Mouse (Mus musculus): ENCODE data around the gene 1600002K03Rik.
"Not testable (repeated sequence)": the region's sequence is repeated elsewhere in the genome, so short reads cannot be mapped to it uniquely, and the experiment has no call there.

Gene 1600002K03Rik

DNA sequence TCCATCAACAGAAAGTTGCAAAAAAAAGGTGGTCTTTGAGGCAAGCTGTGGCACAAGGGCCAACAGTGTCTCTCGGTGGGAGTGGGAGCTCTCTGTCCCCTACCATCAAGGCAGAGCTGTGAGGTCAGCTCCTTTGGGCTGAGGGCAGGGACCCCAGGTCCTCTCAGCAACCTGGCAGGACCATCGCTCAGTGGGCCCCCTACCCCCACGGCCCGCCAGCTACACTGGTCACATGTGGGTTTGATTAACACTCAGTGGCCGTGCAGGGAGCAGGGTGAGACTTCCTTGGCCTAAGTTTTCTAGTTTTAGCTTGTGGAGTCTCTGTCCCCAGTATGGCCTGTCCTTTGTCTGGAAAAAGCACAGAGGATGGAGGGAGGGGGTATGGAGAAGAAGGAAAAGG lies 8.1 kb downstream of the 1600002K03Rik start:
- DNase-seq (ENCODE audit: extremely low spot score, low read depth, low spot score), result no peak

DNA sequence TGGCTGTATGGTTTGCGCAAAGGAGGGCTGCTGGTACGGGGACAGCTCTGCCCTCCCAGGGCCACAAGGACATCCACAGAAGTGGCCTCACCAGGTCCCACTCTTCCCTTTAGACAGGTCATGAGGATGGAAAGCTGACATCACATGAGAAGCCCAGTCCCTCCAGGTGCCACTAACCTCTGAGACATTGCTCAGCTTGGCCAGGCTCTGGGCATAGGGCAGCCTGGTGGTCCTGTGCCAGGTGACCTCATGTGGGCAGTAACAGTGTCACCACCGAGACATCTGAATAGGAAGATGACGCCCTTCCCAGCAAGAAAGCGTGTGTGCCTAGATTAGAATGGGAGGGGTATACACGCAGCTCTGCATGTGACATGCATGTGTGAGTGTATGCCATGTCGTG lies 9.8 kb downstream of the 1600002K03Rik start:
- DNase-seq (ENCODE audit: extremely low spot score, low read depth, low spot score), result no peak

DNA sequence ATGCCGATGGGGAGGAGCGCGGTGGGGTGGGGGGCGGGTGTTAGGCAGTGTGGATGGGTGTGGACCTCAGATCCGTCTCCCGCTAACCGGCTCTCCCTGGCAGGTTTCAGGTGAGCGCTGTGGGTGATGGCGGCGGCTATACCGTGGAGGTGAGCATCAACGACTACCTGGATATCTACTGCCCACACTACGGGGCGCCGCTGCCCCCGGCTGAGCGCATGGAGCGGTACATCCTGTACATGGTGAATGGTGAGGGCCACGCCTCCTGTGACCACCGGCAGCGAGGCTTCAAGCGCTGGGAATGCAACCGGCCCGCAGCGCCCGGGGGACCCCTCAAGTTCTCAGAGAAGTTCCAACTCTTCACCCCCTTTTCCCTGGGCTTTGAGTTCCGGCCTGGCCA lies 13.9 kb downstream of the 1600002K03Rik start:
- DNase-seq (ENCODE audit: extremely low spot score, low read depth, low spot score), result no peak

DNA sequence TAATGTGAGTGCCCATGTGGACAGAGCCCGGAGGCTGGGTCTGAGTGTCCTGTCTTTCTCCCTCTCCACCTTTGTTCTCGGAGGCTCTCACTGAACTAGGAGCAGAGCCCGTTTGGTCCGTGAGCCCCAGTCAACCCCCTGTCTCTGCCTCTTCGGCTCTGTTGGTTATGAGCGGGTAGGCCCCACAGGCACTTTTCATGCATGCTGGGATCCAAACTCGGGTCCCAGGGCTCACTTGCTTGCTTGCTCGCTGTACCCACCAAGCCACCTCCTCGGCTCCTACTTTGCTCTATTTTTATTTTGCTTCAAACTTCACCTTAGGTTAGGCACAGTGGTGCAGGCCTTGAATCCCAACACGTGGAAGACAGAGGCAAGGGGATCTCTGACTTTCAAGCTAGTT lies 15.0 kb downstream of the 1600002K03Rik start:
- no peak for DNase-seq (ENCODE audit: extremely low spot score, low read depth, low spot score)

DNA sequence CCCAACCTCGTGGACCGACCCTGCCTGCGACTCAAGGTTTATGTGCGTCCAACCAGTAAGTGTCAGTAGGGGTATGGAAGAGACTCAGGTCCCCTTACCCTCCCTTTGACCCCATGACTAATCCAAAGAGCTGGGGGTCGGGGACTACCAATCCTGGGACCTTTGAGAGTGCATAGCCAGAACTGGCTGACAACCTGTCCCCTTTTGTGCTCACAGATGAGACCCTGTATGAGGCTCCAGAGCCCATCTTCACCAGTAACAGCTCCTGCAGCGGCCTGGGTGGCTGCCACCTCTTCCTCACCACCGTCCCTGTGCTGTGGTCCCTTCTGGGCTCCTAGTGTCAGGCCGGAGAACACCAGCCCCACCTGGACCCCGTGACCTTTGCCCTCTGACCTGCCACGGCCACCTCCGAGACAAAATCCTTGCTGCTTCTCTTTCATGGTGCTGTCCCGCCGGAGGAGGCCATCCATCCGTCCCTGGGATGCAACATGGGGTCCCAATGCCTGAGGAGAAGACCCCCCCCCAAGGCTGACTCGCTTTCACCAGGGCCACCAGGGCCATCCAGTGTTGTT lies 15.8 kb downstream of the 1600002K03Rik start:
- DNase-seq (ENCODE audit: extremely low spot score, low read depth, low spot score), result no peak

DNA sequence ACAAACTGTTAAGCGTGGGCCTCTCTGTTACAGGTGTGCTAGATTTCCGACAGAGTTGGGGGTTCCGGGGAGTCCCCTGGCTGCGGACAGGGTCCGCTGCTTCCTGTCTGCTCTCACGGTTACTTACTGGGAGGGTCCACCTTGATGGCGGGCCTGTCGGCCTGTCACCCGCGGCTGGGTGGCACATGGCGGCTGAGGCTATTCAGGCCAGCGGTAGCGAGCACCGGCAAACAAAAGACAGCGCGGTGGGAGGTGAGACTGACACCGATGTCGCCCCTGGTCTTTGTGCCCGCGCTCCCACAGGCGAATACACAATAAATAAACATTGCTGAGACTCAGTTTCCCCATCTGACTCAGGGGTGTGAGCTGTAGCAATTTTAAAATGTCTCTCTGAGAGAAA lies 17.3 kb downstream of the 1600002K03Rik start:
- DNase-seq (ENCODE audit: extremely low spot score, low read depth, low spot score), result no peak

DNA sequence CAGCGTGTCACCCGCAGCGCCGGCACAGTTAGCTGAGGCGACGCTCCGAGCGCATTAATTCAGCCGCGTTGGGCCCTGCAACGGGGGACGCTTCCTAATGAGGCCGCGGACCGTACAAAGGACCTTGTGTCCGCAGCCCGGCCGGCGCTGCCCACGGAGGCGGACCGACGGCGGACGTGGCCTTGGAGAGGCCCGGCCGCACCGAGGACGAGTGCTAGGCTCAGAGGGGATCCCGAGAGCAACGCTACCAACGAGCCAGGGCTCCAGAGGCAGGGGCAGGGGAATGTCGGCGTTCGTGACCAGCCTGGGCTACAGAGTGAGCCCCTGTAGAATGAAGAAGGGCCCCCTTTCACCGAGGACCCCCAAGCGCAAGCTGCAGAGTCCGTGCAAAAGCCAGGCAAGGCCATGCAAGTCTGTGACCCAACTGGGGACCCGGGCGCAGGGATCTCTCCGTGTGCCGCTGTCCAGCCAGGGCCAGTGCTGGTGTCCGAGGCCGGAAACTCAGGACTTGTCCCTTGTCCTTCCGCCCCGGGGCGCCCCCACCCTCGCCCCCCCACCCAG lies 17.8 kb downstream of the 1600002K03Rik start:
- no peak for DNase-seq (ENCODE audit: extremely low spot score, low read depth, low spot score)

DNA sequence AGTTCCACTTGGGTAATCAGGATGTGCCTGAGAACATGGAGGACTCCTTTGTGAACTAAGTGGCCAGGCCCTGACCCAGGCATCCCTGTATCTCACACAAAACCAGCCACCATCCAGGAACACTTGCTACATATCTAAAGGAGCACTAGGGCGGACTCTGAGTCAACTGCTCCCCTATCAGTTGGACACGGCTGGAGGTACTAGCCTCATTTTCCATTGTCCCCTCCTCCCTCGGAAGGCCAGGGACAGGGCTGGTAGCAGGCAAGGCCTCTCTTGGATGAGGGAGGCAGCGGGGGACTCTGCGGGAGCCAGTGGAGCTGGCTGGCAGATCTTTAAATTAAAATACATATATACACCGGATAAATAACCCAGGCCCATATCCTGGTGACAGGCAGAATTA lies 21.2 kb downstream of the 1600002K03Rik start:
- DNase-seq (ENCODE audit: extremely low spot score, low read depth, low spot score), result no peak

DNA sequence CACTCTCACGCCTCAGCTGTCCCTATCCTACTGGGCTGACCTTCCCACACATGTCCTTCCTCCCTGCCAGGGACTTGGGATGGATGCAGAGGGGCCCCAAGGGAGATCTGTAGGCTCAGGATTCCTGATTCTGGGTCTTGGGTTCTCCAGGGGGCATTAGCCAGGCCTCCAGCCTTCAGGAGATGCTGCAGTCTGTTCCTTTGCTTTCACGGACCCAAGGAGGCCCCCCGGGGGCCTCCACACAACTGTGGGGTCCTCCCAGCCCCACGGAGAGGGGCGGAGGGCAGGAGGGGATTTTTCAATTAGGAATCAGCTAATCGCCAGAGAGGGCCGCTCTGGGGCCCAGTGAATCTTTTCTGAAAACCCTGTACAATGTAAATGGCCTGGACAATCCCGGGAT lies 21.7 kb downstream of the 1600002K03Rik start:
- no peak for DNase-seq (ENCODE audit: extremely low spot score, low read depth, low spot score)

DNA sequence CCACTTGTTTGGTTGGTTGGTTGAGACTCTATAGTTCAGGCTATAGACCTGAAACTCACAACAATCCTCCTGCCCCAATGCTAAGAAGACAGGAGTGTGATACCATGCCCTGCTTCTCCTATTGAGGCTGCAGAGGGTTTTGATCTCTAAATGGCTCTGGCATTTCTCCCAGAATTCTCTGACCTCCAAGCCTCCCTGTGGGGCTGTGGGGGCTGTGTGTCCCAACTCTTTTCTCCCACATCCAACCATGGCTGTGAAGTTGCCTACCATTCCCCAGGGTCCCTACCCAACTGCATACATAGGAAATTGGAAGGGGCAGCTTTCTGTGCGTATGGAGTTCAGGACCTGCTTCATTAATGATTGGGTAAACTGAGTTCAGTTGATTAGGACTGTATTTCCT lies 23.4 kb downstream of the 1600002K03Rik start:
- no peak for DNase-seq (ENCODE audit: extremely low spot score, low read depth, low spot score)

DNA sequence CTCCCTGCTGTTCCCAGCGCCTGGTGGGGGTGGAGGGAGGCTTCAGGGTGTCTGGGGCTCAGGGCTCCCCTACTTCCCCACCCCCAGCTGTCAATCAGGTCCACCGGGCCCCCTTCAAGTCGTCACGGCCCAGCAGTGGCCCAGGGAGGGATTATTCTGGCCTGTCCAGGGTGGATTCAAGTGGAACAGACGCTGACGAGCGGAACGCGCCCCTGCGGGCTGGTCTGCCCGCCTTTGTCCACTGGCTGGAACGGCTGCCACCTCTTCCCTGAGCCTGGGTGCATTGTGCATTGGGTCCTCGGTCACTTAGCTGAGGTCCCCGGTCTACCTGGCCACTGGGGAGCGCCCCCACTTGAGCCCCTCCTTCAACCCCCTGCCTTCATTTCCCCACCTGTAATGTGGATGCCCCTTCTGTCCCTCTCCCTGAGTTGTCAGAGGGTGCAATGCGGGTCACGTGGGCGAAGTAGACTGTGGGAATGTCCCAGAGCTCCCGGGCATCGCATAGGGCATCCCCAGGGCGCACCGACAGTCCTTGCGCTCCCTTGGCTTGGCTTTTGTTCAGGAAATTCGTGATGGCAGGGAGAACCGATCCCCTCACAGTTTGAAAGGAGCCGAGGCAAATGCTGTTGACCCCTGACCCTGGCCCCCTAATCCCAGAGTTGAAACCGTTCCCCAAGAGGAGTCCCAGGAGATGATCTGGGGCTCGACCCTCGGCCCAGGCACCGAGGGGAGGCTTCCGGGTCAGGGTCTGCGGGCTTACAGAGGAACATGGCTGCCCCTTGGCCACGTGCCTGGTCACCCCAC lies 24.2 kb downstream of the 1600002K03Rik start:
- DNase-seq (ENCODE audit: extremely low spot score, low read depth, low spot score), result no peak

DNA sequence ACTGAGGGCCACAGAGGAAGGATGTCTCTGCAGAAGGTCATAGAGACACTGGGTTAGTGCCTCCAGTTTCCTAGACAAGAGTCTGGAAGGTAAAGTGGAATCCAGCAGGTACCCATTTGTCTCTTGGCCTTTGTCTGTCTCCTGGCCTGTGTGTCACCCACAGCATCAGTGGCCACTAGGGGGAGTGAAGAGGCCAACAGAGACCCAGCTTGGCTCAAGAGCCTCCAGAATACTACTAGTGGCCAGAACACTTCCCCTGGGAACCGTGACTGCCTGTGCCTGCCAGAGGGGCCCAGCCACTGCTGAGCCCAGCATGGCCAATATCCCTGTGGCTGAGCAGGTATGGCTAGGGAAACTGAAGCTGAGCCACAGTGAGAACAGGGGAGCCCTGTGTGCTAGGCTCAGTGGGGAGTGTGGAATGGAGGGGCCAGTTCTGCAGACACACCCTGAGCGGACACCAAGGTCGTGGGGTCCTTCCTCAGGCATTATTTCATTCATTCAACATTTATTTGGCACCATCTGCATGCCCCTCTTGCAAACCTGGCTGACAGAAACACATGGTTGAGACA lies 26.8 kb downstream of the 1600002K03Rik start:
- DNase-seq (ENCODE audit: extremely low spot score, low read depth, low spot score), result peak; percentile 71

DNA sequence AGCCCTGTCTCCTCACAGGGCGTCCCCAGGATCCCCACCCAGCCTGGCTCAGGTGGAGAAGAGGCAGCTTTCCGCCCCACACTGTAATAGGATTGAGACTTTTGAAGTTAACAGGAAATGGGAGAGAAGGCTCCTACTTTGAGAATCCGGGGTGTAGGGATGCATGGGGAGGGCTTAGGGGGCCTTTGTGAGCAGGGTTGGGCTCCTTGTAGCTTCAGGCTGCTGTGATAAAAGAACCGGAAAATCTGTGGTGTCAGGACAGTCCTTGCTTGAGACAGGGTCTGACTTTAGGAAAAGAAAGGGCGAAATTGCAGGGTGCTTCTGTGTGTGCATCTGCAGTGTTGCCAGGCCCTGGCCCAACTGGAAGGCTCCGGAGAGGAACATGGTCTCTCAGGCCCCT lies 27.7 kb downstream of the 1600002K03Rik start:
- no peak for DNase-seq (ENCODE audit: extremely low spot score, low read depth, low spot score)

DNA sequence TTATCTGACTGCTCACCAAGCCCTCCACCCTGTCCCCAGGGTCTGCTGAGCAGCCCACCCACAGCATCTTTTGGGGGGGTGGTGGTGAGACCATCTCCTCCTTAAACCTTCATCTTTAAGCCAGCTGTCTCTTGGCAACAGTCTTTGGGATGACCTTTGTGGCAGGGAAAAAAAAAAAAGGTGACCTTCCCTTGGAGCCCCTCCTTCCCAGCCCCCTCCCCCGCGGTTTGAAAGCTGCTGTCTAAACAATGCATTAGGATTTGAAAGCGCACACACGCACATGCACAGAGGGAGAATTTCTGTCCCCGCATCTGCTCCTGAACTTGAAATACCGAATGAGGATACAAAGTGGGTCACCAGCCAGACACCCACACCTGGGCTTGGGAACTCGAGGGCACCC lies 31.3 kb downstream of the 1600002K03Rik start:
- no peak for DNase-seq (ENCODE audit: extremely low spot score, low read depth, low spot score)

DNA sequence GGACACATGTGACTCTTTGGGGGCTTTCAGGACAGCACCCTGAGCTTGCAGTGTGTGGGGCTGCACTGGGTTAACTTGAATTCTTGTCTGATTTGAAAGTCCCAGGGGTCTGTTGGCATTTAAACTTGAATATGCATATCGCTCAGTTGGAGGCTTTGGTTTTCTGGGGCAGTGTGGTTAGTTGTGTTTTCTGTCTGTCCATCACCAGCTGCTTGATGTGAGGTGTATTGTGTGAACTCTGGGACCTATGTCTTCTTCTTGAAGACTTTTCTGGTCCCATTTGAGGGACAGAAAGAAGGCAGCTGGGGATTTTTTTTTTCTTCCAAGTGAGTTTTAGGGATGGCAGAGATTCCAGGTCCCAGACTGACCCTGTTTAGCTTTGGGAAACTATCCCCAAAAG lies 34.5 kb downstream of the 1600002K03Rik start:
- DNase-seq (ENCODE audit: extremely low spot score, low read depth, low spot score), result no peak

DNA sequence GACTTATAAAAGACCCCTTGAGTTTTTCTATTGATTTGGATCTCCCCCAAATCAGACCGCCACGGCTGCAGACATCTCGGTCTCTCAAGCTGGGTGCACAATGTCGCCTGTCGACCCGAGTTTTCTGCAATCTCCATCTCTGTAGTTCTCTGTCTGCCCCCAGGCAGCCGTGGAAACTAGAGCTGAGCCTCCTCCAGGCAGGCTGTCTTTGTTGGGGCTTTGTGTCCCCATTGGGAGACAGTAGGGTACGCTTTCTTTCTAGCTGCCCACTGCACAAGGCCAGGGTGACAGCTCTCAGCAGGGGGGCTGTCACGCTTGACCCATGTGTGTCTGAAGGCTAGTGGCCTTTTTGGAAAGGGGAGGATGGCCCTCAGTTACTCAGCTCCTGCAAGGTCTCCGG lies 34.9 kb downstream of the 1600002K03Rik start:
- no peak for DNase-seq (ENCODE audit: extremely low spot score, low read depth, low spot score)

DNA sequence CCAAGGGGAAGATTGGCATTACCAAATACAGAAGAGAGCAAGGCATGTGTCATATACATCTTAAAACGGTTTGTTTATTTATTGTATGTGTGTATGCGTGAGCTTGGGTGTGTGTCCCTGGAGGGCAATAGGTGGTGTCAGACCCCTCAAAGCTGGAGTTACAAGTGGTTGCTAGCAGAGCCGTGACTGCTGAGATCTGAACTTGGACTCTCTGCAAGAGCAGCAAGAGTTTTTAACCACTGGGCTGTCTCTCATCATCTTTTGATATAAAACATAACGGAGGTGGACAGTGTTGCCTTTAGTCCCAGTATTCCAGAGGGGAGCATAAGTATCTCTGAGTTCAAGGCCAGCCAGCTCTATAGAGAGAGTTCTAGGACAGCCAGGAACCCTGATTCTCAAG lies 35.5 kb downstream of the 1600002K03Rik start:
- no peak for DNase-seq (ENCODE audit: extremely low spot score, low read depth, low spot score)

DNA sequence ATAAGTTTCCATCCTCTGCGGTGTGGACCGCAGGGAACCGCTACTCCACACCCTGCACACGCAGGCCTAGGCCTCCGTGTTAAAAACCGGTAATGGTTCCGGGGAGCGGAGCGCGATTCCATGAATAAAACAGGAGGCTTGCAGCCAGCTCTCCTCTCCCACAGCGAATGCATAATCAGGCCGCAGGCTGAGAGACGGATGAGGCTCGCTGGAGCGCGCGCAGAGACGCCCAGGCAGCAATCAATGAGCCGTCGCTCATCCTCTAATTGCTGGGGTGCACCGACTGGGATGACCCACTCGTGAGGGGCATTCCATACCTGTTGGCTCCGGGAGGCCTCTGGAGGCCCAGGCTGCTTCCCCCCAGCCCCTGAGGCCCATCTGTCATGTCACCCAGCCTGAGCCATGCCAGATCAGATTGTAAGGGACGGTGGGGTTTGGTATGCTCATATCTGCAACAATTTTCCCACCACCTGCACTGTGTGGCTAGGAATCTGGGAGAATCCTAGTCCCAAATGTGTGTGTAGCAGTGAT lies 36.2 kb downstream of the 1600002K03Rik start:
- DNase-seq (ENCODE audit: extremely low spot score, low read depth, low spot score), result no peak

DNA sequence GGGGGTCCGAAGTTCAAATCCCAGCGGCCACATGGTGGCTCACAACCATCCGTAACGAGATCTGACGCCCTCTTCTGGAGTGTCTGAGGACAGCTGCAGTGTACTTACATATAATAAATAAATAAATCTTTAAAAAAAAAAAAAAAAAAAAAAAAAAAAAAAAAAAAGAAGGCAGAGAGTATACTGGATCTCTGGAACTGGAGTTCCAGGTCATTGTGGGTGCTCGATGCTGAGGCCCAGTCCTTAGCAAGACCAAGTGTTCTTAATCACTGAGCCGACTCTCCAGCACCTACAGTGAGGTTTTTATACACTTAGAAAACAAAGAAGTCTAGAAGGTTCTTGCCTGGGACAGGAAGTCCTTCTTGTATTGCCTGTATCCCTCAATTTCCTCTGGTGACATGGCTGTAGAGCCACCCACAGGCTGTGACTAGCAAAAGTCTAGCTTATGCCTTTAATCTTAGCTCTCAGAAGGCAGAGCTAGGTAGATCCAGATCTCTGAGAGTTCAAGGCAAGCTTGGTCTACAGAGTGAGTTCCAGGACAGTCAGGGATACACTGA lies 38.9 kb downstream of the 1600002K03Rik start:
- not testable (repeated sequence) for DNase-seq (ENCODE audit: extremely low spot score, low read depth, low spot score)

DNA sequence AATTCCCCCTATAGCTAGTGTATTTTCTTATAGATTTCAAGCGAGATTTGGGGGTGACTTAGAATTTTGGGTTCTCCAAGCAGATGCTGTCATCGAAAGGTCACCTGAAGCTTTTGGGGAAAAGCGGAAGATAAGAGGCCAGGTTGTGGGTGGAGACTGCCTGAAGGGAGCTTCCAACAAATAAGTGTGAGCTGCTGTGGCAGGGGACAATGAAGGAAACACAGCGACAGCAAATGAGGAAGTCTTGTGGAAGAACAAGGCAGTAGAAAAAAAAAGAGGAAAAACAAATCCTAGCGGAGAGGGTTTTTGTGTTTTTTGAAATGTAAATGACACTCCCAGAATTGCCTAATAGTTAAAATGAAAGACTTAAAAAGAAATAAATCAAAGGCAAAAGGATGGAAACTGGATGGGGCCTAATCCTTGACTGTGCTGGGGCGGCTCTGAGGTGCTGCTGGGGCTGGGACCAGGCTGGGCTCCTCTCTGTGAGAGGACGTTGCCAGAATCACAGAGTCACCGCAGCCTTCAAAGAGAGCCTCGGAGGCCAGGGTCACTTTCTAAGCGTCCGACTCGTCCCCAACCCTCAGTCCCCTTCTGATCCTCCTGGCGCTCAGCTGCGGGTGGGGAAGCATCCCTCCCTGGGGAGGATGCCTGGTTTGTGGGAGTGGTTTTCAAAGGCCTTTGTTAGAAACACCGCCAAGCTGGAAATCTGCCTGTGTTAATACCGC lies 42.5 kb downstream of the 1600002K03Rik start:
- DNase-seq (ENCODE audit: extremely low spot score, low read depth, low spot score), result no peak

DNA sequence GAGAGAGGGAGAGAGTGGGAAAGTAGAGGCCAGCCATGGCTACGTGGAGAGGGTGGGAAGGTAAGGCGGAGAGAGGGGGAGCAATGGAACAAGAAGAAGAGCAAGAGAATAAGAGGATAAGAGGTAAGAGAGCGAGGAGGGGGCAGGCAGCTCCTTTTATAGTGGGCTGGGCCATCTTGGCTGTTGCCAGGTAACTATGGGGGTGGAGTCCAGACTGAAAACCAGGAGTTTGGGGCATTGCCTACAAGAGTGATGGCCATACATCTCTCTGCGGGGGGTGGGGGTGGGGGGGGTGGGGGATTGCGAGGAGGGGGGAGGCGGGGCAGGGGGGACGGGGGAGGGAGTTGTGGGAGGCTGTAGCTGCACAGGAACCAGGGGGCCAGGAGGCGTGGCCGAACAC lies 47.9 kb downstream of the 1600002K03Rik start:
- no peak for DNase-seq (ENCODE audit: extremely low spot score, low read depth, low spot score)

Data from hindlimb bud, embryonic 11.5 days (tissue).